Mouse (Mus musculus): ENCODE data around the gene Casp7.

DNA sequence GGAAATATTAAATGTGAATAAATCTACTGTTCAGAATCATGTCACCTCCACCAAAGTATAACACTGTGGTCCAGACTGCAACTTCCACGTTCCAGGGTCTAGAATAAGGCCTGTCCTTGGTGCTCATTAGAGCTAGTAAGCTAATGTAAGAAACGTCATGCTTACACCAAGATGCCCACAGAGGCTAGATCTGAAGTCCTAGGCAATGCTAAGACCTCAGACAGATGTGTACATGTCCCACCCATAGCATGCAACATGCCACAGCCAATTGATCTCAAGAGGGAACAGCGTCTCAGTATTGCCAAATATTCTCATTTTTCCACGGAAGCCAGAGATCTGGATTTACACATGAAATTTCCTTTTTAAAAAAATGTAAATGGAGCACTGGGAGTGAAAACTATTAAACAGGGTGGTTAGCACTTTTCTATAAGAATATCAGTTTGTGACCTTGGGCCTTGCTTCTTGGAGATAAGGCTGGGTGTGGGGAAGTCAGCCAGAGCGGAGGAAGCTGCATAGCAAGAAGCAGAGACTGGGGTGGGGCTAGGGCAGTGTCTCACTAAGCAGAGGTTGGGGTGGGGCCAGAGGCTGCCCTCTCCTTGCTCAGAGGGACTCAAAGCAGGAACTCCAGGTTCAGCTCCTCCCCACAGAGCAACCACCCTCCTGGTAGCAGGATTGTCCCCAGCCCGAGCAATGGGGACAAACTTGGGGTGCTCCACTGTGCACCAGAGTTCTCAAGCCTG lies 5.5 kb upstream of the Casp7 start:
- TF ChIP-seq CTCF (IDR thresholded peaks at IDR 0.05; ENCODE audit: control insufficient read depth, insufficient read depth, insufficient read length): no peak
- no peak for TF ChIP-seq USF1 (IDR thresholded peaks at IDR 0.05; ENCODE audit: low read depth)
- TF ChIP-seq MYOG (IDR thresholded peaks at IDR 0.05; ENCODE audit: control insufficient read depth, extremely low read depth, insufficient read length): no peak
